Mouse (Mus musculus): ENCODE data around the gene Colq.

- TF ChIP-seq GATA1 (IDR thresholded peaks at IDR 0.05; ENCODE audit: low read length): no peak
- TF ChIP-seq TAL1 (IDR thresholded peaks at IDR 0.05; ENCODE audit: low read length): no peak
Observed at GRCm38 (mm10) chr14:31617204-31617603, 26.1 kb upstream of the Colq start.

Measured in erythroblast, embryonic 14.5 days (primary cell).